Mouse (Mus musculus): ENCODE results near the gene Sbf1. TPM values are rescaled to one million over a fixed set of nuclear protein-coding genes. Genes with fewer than 3 reads are reported as not detected.

The Sbf1 gene
- total RNA-seq, 4 experiments from 2014 or later, result 230 to 240 (median 238) TPM

DNA sequence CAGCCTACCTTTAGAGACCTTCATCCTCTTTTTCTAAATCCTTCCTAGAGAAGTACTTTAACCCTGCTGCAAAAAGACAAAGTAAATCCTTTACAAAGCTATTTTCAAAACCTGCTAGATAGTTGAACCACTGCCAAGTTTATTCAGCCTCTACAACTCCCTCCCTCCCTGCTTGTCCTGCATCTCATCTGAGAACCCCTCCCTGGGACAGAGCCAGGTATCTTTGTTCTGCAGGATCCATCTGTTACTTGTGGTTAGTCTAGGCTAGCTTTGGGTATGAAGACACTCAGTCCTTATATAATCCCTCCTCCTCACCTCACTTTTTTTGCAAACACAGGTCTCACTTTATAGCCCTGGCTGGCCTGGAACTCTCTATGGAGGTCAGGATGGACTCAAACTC, 30.1 kb downstream of the Sbf1 start:
- no peak for DNase-seq (ENCODE audit: low spot score in 2 of 2)

DNA sequence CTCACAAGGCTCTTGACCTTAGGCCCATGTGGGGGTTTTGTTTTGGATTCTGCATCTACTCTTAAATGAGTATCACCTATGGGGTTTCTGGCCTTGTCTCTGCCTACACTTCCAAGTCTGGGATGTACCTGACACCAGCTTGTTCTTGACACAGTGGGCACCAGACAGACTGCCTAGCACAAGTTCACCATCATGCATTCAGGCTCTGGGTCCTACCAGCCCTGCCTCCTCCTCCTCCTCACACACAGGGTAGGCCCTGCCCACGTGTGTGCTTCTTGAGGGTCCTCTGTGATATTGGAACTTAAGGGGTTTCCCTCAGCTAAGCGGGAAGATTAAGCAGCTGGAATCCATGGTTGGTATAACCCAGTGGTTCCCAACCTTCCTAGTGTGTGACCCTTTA, 31.0 kb downstream of the Sbf1 start:
- no peak for DNase-seq (ENCODE audit: low spot score in 2 of 2)

GRCm38 (mm10) chr15:89282546-89282945, 32.6 kb downstream of the Sbf1 start:
- DNase-seq (ENCODE audit: low spot score in 2 of 2), result no peak

DNA sequence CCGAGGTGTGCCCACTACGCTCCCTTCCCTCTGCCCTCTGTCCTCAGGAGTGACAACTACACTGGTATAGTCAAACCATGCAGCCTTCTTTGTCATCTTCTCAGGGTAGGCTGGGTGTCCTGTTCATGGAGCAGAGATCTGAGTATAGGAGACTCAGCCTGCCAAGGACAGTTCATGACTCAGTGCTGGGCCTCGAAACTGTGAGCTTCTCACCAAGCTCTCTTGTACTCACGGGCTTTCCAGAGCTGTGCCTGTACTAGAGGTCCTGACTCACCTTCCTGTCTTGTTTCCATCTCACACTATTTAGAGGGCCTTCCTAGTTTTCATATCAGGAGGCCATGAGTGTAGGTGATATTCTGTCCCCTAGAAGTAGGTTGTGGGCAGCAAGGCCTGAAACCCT, 37.7 kb downstream of the Sbf1 start:
- no peak for DNase-seq (ENCODE audit: low spot score in 2 of 2)

GRCm38 (mm10) chr15:89275497-89275896, 39.6 kb downstream of the Sbf1 start:
- DNase-seq (ENCODE audit: low spot score in 2 of 2), result no peak

DNA sequence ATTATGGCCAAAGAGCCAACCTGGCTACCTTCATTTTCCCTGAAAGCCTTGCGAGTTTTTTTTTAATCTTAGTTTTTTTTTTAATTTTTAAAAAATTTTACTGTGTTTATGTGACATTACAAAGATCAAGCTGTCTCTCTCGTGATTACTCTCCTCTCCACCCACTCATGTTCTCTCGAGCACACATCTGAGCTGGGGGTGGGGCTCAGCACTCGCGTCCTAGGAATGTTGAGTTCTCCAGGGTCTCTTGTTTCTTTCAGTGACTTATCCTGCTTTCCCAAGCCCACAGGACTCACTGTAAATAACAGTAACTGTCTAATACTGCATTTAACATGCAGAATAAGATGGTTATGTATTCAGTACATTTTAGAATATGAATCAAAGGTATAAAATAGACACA, 50.6 kb downstream of the Sbf1 start:
- DNase-seq (ENCODE audit: low spot score in 2 of 2), result no peak

DNA sequence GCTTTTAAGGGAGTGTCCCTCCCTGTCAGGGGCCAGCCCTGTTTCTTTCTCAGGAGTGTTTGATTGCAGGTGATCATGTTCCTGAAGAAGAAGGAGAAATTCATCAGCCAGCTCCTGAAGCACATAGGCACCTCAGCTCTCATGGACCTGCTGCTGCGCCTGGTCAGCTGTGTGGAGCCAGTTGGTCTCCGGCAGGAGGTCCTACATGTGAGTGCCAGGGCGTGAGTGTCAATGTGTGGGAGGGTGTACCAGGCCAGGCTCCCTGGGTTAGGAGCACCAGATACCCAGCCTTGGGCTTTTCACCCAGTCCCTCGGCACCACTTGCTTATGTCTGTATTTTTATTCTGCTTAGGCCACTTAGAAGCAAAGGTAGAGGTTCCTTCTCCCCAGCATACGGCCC, 56.1 kb downstream of the Sbf1 start:
- no peak for DNase-seq (ENCODE audit: low spot score in 2 of 2)

DNA sequence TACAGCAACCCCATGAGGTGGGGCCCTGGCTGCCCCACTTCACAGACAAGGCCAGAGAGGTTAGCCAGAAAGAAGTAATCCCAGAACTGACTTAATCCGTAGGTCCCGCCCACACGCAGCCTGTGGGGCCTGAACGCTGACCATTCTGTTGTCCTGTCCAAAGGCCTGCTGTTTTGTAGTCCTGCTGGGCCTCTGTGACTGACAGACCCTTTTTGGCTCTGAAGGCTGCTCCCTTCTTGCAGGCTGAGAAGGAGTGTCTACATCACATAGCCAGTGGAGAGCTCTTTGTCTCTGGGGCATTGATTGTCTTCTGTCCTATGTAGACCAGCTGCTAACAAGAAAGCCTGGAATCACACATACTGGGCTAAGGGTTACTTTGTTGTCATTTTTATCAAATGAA, 59.8 kb downstream of the Sbf1 start:
- no peak for DNase-seq (ENCODE audit: low spot score in 2 of 2)

DNA sequence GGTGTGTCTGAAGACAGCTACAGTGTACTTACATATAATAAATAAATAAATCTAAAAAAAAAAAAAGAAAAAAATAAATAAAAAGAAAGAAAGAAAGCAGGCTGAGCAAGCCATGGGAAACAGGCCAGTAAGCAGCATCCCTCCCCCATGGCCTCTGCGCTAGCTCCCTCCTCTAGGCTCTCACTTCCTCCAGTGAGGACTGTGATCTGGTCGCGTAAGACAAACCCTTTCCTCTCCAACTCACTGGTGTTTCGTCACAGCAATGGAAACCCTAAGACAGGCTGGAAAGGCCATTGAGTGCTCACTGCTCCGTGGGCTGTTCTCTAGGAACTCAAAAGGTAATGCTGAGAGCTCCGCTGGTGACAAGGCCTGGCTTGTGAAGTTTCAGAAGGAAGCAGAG, 66.0 kb downstream of the Sbf1 start:
- no peak for DNase-seq (ENCODE audit: low spot score in 2 of 2)

- DNase-seq (ENCODE audit: low spot score in 2 of 2), result no peak
Observed at GRCm38 (mm10) chr15:89241025-89241424, 74.1 kb downstream of the Sbf1 start.

DNA sequence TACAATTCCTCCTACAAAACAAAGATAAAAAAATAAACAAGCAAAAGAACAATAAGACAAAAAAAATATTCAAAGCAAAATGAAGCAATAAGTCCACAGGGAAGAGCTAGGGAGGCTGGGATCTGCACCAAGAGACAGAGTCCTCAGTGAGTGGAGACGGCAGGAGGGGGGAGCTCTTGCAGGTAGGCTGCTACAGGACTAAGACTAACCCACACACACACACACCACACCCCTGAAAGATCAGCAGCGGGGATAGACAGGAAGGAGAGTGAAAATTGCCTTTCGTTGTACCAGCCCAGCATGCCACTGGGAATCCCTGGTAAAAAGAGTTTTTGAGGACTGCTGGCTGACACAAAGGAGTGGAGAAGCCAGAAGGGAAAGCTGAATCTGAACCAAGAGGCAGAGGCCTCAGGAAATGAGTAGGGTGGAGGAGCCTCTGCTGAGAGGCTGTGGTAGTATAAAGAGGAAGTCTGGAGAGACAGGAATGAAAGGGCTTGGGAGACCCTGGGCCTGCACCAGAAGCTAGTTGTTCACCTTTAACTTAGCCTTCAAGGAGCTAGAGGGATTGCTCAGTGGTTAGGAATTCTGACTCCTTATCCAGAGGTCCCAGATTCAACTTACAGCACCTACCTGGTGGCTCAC, 75.2 kb downstream of the Sbf1 start:
- no peak for DNase-seq (ENCODE audit: low spot score in 2 of 2)

Small RNAs within 50 kb of the gene (microRNA-seq; reads per million reads assigned to microRNA genes)
- gene Mir6959, result 9.0 to 10.3 reads per million in 2 experiments

Other genes starting within 250 kb of the Sbf1 start
- gene Trabd, start 240.2 kb downstream of the Sbf1 start, total RNA-seq (2022), result 10 to 100 TPM; 17.3 to 21.8 (median 18.0) TPM
- gene Selenoo, start 226.2 kb downstream of the Sbf1 start, total RNA-seq (2022), result 10 to 100 TPM; 22.7 to 27.6 (median 24.7) TPM
- 10 to 100 TPM; 27.2 to 30.8 (median 28.6) TPM for gene Tubgcp6, start 192.2 kb downstream of the Sbf1 start, total RNA-seq (2022)
- 10 to 100 TPM; 12.5 to 17.1 (median 14.2) TPM for gene Hdac10, start 186.6 kb downstream of the Sbf1 start, total RNA-seq (2022)
- gene Mapk12, start 174.6 kb downstream of the Sbf1 start, total RNA-seq (2022), result 10 to 100 TPM in 2 of 4 experiments, 1 to 10 TPM in 2; 9.5 to 10.6 (median 10.1) TPM
- 10 to 100 TPM; 35.8 to 40.9 (median 39.4) TPM for gene Mapk11, start 165.7 kb downstream of the Sbf1 start, total RNA-seq (2022)
- gene Plxnb2, start 134.5 kb downstream of the Sbf1 start, total RNA-seq (2022), result 10 to 100 TPM; 42.6 to 60.9 (median 54.8) TPM
- 10 to 100 TPM; 46.2 to 59.3 (median 50.7) TPM for gene Dennd6b, start 118.8 kb downstream of the Sbf1 start, total RNA-seq (2022)
- 100 to 1,000 TPM; 150 to 165 (median 161) TPM for gene Ppp6r2, start 103.8 kb downstream of the Sbf1 start, total RNA-seq (2022)
- gene Adm2, start 7.4 kb upstream of the Sbf1 start, total RNA-seq (2022), result not detected
- not detected for gene Miox, start 19.1 kb upstream of the Sbf1 start, total RNA-seq (2022)
- gene Lmf2, start 40.3 kb upstream of the Sbf1 start, total RNA-seq (2022), result 10 to 100 TPM; 15.7 to 22.6 (median 19.9) TPM
- 100 to 1,000 TPM in 3 of 4 experiments, 10 to 100 TPM in 1; 98.3 to 110 (median 107) TPM for gene Ncaph2, start 40.4 kb upstream of the Sbf1 start, total RNA-seq (2022)
- 10 to 100 TPM; 23.2 to 28.0 (median 26.8) TPM for gene Sco2, start 58.5 kb upstream of the Sbf1 start, total RNA-seq (2022)
- 1 to 10 TPM in 2 of 4 experiments, under 1 TPM in 2; 0.57 to 1.4 (median 0.90) TPM for gene Tymp, start 61.7 kb upstream of the Sbf1 start, total RNA-seq (2022)
- 1 to 10 TPM; 1.9 to 3.8 (median 2.8) TPM for gene Odf3b, start 64.0 kb upstream of the Sbf1 start, total RNA-seq (2022)
- gene Klhdc7b, start 69.6 kb upstream of the Sbf1 start, total RNA-seq (2022), result 1 to 10 TPM in 1 of 4 experiments, under 1 TPM in 3; 0.70 to 1.1 (median 0.87) TPM
- gene Syce3, start 95.2 kb upstream of the Sbf1 start, total RNA-seq (2022), result not detected
- gene Cpt1b, start 110.6 kb upstream of the Sbf1 start, total RNA-seq (2022), result 1 to 10 TPM; 1.2 to 2.2 (median 1.5) TPM
- gene C730034F03Rik, start 114.3 kb upstream of the Sbf1 start, total RNA-seq (2022), result 1 to 10 TPM; 1.4 to 2.2 (median 1.5) TPM
- under 1 TPM in 1 of 4 experiments, not detected in 3; 0.37 TPM for gene Gm44502, start 114.4 kb upstream of the Sbf1 start, total RNA-seq (2022)
- 10 to 100 TPM; 37.4 to 49.3 (median 42.9) TPM for gene Chkb, start 114.6 kb upstream of the Sbf1 start, total RNA-seq (2022)
- gene Mapk8ip2, start 138.6 kb upstream of the Sbf1 start, total RNA-seq (2022), result 100 to 1,000 TPM; 240 to 262 (median 246) TPM
- gene Arsa, start 162.1 kb upstream of the Sbf1 start, total RNA-seq (2022), result 10 to 100 TPM; 31.8 to 37.3 (median 35.9) TPM
- 100 to 1,000 TPM; 192 to 223 (median 197) TPM for gene Shank3, start 184.3 kb upstream of the Sbf1 start, total RNA-seq (2022)

Data from left cerebral cortex, adult 8-10 months (tissue).